Mouse (Mus musculus): Measurements from ENCODE around the gene 6820408C15Rik. TPM values are rescaled to one million over a fixed set of nuclear protein-coding genes. Genes with fewer than 3 reads are reported as not detected.

Gene 6820408C15Rik
- polyA plus RNA-seq, 1 experiment, result not detected

GRCm38 (mm10) chr2:152397680-152398435, 17.5 kb upstream of the 6820408C15Rik start, which contains the start of gene Sox12:
Gene Sox12, minus strand, starts transcription at chr2:152398063.
- peak within 1 kb of the TSS; percentile 100 for H3K4me2 ChIP-seq (ENCODE audit: low read depth)
- peak within 1 kb of the TSS; percentile 52 for H3ac ChIP-seq (ENCODE audit: control insufficient read depth, insufficient read length)
- H3K27me3 ChIP-seq (ENCODE audit: control insufficient read depth, insufficient read depth, insufficient read length), result no peaks in the 10 kb centered on the region
- peak within 1 kb of the TSS; percentile 64 for H3K4me3 ChIP-seq
- TF ChIP-seq MYOG (IDR thresholded peaks at IDR 0.05; ENCODE audit: control insufficient read depth in 1 of 3, insufficient read depth in 1 of 3, insufficient read length in 2 of 3, low read depth in 2 of 3) (no peak), POLR2A (IDR thresholded peaks at IDR 0.05; ENCODE audit: insufficient read length, low read depth) (peak; percentile 53)
- no peaks in the 10 kb centered on the region for H3K36me3 ChIP-seq (ENCODE audit: control insufficient read depth, insufficient read depth)
- no peaks in the 10 kb centered on the region for H3K79me2 ChIP-seq (ENCODE audit: control insufficient read depth, insufficient read depth)

GRCm38 (mm10) chr2:152398691-152399090, 16.7 kb upstream of the 6820408C15Rik start:
- Histone ChIP-seq H3ac (ENCODE audit: control insufficient read depth, insufficient read length) (peak overlapping the region; percentile 52), H3K4me3 (peak overlapping the region; percentile 64), H3K36me3 (ENCODE audit: control insufficient read depth, insufficient read depth) (no peaks in the 10 kb centered on the region), H3K4me2 (ENCODE audit: low read depth) (peak overlapping the region; percentile 100), H3K27me3 (ENCODE audit: control insufficient read depth, insufficient read depth, insufficient read length) (no peaks in the 10 kb centered on the region), H3K79me2 (ENCODE audit: control insufficient read depth, insufficient read depth) (no peaks in the 10 kb centered on the region)
- TF ChIP-seq SRF (IDR thresholded peaks at IDR 0.05; ENCODE audit: control insufficient read depth, insufficient read length, low read depth) (no peak), MYOD1 (IDR thresholded peaks at IDR 0.05; ENCODE audit: control insufficient read depth in 1 of 3, insufficient read length in 2 of 3, low read depth in 2 of 3) (peak in 1 of 3 experiments; percentile 43), MYOG (IDR thresholded peaks at IDR 0.05; ENCODE audit: control insufficient read depth in 1 of 3, insufficient read depth in 1 of 3, insufficient read length in 2 of 3, low read depth in 2 of 3) (peak in 1 of 3 experiments; percentile 54), POLR2A (IDR thresholded peaks at IDR 0.05; ENCODE audit: insufficient read length, low read depth) (no peak), REST (IDR thresholded peaks at IDR 0.05; ENCODE audit: insufficient read depth, insufficient read length) (no peak), POLR2AphosphoS2 (IDR thresholded peaks at IDR 0.05; ENCODE audit: insufficient read length, low read depth) (no peak), CEBPB (IDR thresholded peaks at IDR 0.05; ENCODE audit: insufficient read depth, poor library complexity, severe bottlenecking) (no peak), MAX (IDR thresholded peaks at IDR 0.05; ENCODE audit: low read depth) (no peak), E2F4 (IDR thresholded peaks at IDR 0.05; ENCODE audit: insufficient read depth) (peak; percentile 15), TCF3 (IDR thresholded peaks at IDR 0.05; ENCODE audit: insufficient read length, low read depth) (no peak), TCF12 (IDR thresholded peaks at IDR 0.05; ENCODE audit: insufficient read depth, poor library complexity, severe bottlenecking) (no peak), USF1 (IDR thresholded peaks at IDR 0.05; ENCODE audit: low read depth) (no peak)

- Histone ChIP-seq H3K4me3 (peak overlapping the region; percentile 64), H3K27me3 (ENCODE audit: control insufficient read depth, insufficient read depth, insufficient read length) (no peaks in the 10 kb centered on the region), H3ac (ENCODE audit: control insufficient read depth, insufficient read length) (no peak overlapping the region), H3K36me3 (ENCODE audit: control insufficient read depth, insufficient read depth) (no peaks in the 10 kb centered on the region), H3K79me2 (ENCODE audit: control insufficient read depth, insufficient read depth) (no peaks in the 10 kb centered on the region), H3K4me2 (ENCODE audit: low read depth) (peak overlapping the region; percentile 100)
- no peak for TF ChIP-seq TCF12 (IDR thresholded peaks at IDR 0.05; ENCODE audit: insufficient read depth, poor library complexity, severe bottlenecking)
- TF ChIP-seq MAX (IDR thresholded peaks at IDR 0.05; ENCODE audit: low read depth), result no peak
- no peak for TF ChIP-seq TCF3 (IDR thresholded peaks at IDR 0.05; ENCODE audit: insufficient read length, low read depth)
- no peak for TF ChIP-seq MYOG (IDR thresholded peaks at IDR 0.05; ENCODE audit: control insufficient read depth in 1 of 3, insufficient read depth in 1 of 3, insufficient read length in 2 of 3, low read depth in 2 of 3)
- no peak for TF ChIP-seq CEBPB (IDR thresholded peaks at IDR 0.05; ENCODE audit: insufficient read depth, poor library complexity, severe bottlenecking)
- TF ChIP-seq POLR2AphosphoS2 (IDR thresholded peaks at IDR 0.05; ENCODE audit: insufficient read length, low read depth), result no peak
- TF ChIP-seq POLR2A (IDR thresholded peaks at IDR 0.05; ENCODE audit: insufficient read length, low read depth), result no peak
- TF ChIP-seq E2F4 (IDR thresholded peaks at IDR 0.05; ENCODE audit: insufficient read depth), result no peak
- no peak for TF ChIP-seq REST (IDR thresholded peaks at IDR 0.05; ENCODE audit: insufficient read depth, insufficient read length)
- TF ChIP-seq MYOD1 (IDR thresholded peaks at IDR 0.05; ENCODE audit: control insufficient read depth in 1 of 3, insufficient read length in 2 of 3, low read depth in 2 of 3), result no peak
Measured at GRCm38 (mm10) chr2:152399122-152399542, 16.3 kb upstream of the 6820408C15Rik start.

- Histone ChIP-seq H3K4me2 (ENCODE audit: low read depth) (peak overlapping the region; percentile 77), H3ac (ENCODE audit: control insufficient read depth, insufficient read length) (no peak overlapping the region), H3K27me3 (ENCODE audit: control insufficient read depth, insufficient read depth, insufficient read length) (peaks cover 9% of the 10 kb centered on the region), H3K36me3 (ENCODE audit: control insufficient read depth, insufficient read depth) (no peaks in the 10 kb centered on the region), H3K79me2 (ENCODE audit: control insufficient read depth, insufficient read depth) (no peaks in the 10 kb centered on the region), H3K4me3 (peak overlapping the region; percentile 0)
- TF ChIP-seq USF1 (IDR thresholded peaks at IDR 0.05; ENCODE audit: low read depth), result no peak
- no peak for TF ChIP-seq POLR2A (IDR thresholded peaks at IDR 0.05; ENCODE audit: insufficient read length, low read depth)
- no peak for TF ChIP-seq MYOG (IDR thresholded peaks at IDR 0.05; ENCODE audit: control insufficient read depth in 1 of 3, insufficient read depth in 1 of 3, insufficient read length in 2 of 3, low read depth in 2 of 3)
- TF ChIP-seq POLR2AphosphoS2 (IDR thresholded peaks at IDR 0.05; ENCODE audit: insufficient read length, low read depth), result no peak
- TF ChIP-seq MAX (IDR thresholded peaks at IDR 0.05; ENCODE audit: low read depth), result no peak
- no peak for TF ChIP-seq E2F4 (IDR thresholded peaks at IDR 0.05; ENCODE audit: insufficient read depth)
Measured at GRCm38 (mm10) chr2:152406126-152406525, 9.3 kb upstream of the 6820408C15Rik start.

- Histone ChIP-seq H3K4me2 (ENCODE audit: low read depth) (no peak overlapping the region), H3K27me3 (ENCODE audit: control insufficient read depth, insufficient read depth, insufficient read length) (peaks cover 11% of the 10 kb centered on the region), H3K79me2 (ENCODE audit: control insufficient read depth, insufficient read depth) (no peaks in the 10 kb centered on the region), H3ac (ENCODE audit: control insufficient read depth, insufficient read length) (no peak overlapping the region), H3K4me3 (no peak overlapping the region), H3K36me3 (ENCODE audit: control insufficient read depth, insufficient read depth) (no peaks in the 10 kb centered on the region)
- TF ChIP-seq TCF3 (IDR thresholded peaks at IDR 0.05; ENCODE audit: insufficient read length, low read depth) (no peak), POLR2AphosphoS2 (IDR thresholded peaks at IDR 0.05; ENCODE audit: insufficient read length, low read depth) (no peak), SRF (IDR thresholded peaks at IDR 0.05; ENCODE audit: control insufficient read depth, insufficient read length, low read depth) (no peak), REST (IDR thresholded peaks at IDR 0.05; ENCODE audit: insufficient read depth, insufficient read length) (no peak), TCF12 (IDR thresholded peaks at IDR 0.05; ENCODE audit: insufficient read depth, poor library complexity, severe bottlenecking) (no peak), MYOD1 (IDR thresholded peaks at IDR 0.05; ENCODE audit: control insufficient read depth in 1 of 3, insufficient read length in 2 of 3, low read depth in 2 of 3) (no peak), POLR2A (IDR thresholded peaks at IDR 0.05; ENCODE audit: insufficient read length, low read depth) (no peak), CEBPB (IDR thresholded peaks at IDR 0.05; ENCODE audit: insufficient read depth, poor library complexity, severe bottlenecking) (no peak), E2F4 (IDR thresholded peaks at IDR 0.05; ENCODE audit: insufficient read depth) (no peak), MYOG (IDR thresholded peaks at IDR 0.05; ENCODE audit: control insufficient read depth in 1 of 3, insufficient read depth in 1 of 3, insufficient read length in 2 of 3, low read depth in 2 of 3) (no peak), MAX (IDR thresholded peaks at IDR 0.05; ENCODE audit: low read depth) (no peak), USF1 (IDR thresholded peaks at IDR 0.05; ENCODE audit: low read depth) (no peak)
Measured at GRCm38 (mm10) chr2:152409781-152410180, 5.6 kb upstream of the 6820408C15Rik start.

Measured in myocyte (in vitro differentiated cells).